Mouse (Mus musculus): ENCODE measurements around the gene Fgd2. TPM values are rescaled to one million over a fixed set of nuclear protein-coding genes. Genes with fewer than 3 reads are reported as not detected.
A peak's percentile ranks its signal among the peaks of the same experiment; 100 is the strongest.

The Fgd2 gene
- total RNA-seq, 4 experiments from 2014 or later = 0.75 to 3.6 (median 1.5) TPM

DNA sequence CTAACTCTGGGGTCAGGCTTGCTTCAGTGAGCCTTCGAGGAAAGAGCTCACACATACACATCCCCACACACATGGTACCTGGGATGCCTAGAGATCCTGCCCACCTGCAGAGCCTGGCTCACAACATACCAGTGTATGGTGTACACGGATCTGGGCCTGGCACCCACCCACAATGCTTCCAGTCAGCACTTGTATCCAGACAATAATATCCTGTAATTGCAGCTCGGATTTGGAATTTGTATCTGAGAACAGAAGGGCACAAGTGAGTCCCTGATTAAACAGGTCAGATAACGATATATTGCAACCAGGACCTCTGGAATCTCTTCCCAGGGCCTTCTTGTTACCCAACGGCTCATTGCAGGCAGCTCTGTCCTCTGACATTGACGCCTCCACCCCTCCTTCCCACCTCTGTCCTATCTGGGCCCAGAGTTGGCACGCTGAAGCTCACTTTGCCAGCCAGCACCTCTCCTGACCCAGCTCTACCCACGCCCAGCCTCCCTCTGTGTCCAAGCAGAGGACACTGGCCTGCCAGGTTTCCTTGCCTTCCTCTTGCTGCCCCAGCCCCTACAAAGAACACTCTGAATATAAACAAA is 62.3 kb downstream of the Fgd2 start:
- peak; percentile 65 for DNase-seq (ENCODE audit: low spot score)

GRCm38 (mm10) chr17:29423991-29424390 is 63.3 kb downstream of the Fgd2 start:
- DNase-seq (ENCODE audit: low spot score) = no peak

GRCm38 (mm10) chr17:29425345-29425744 is 64.6 kb downstream of the Fgd2 start:
- no peak for DNase-seq (ENCODE audit: low spot score)

- DNase-seq (ENCODE audit: low spot score) = no peak
These were observed 67.5 kb downstream of the Fgd2 start for GRCm38 (mm10) chr17:29428213-29428612.

- DNase-seq (ENCODE audit: low spot score) = no peak
These were observed 68.1 kb downstream of the Fgd2 start for GRCm38 (mm10) chr17:29428826-29429225.

Other genes starting within 250 kb of the Fgd2 start
- gene Rab44, start 246.8 kb upstream of the Fgd2 start, total RNA-seq (2022) = under 1 TPM in 3 of 4 experiments, not detected in 1; 0.12 to 0.75 (median 0.38) TPM
- 1 to 10 TPM; 3.2 to 9.5 (median 4.4) TPM for gene Cpne5, start 122.7 kb upstream of the Fgd2 start, total RNA-seq (2022)
- 10 to 100 TPM; 36.5 to 43.8 (median 37.3) TPM for gene Ppil1, start 96.7 kb upstream of the Fgd2 start, total RNA-seq (2022)
- 100 to 1,000 TPM; 294 to 476 (median 372) TPM for gene BC004004, start 92.1 kb upstream of the Fgd2 start, total RNA-seq (2022)
- 10 to 100 TPM; 17.9 to 22.9 (median 21.4) TPM for gene Pi16, start 43.2 kb upstream of the Fgd2 start, total RNA-seq (2022)
- 100 to 1,000 TPM; 196 to 220 (median 210) TPM for gene Mtch1, start 13.0 kb upstream of the Fgd2 start, total RNA-seq (2022)
- 10 to 100 TPM; 16.0 to 22.3 (median 17.4) TPM for gene Pim1, start 129.8 kb downstream of the Fgd2 start, total RNA-seq (2022)
- not detected for gene Gm17657, start 188.7 kb downstream of the Fgd2 start, total RNA-seq (2022)
- gene Tbc1d22b, start 188.9 kb downstream of the Fgd2 start, total RNA-seq (2022) = 10 to 100 TPM; 11.3 to 13.5 (median 11.9) TPM
- not detected for gene Tmem217, start 191.5 kb downstream of the Fgd2 start, total RNA-seq (2022)